Mouse (Mus musculus) lung, embryonic 14.5 days (tissue): Measurements from ENCODE around the gene Cdc42bpg. TPM values are rescaled to one million over a fixed set of nuclear protein-coding genes. Genes with fewer than 3 reads are reported as not detected.

ENCODE experiments used
- ATAC-seq: fragments of 200-750 bp; cut with Nextera tagmentation; 2 replicates; pipeline ENCODE4 v1.8.0; 2017; ENCODE audit warnings: mild to moderate bottlenecking, moderate TSS enrichment, moderate library complexity; ENCODE audit not compliant: insufficient read depth
- DNase-seq: peaks from one replicate; pipeline ENCODE4 v3.0.0-alpha.2; 2015
- H3K27ac ChIP-seq: fragments of 300-500 bp; sonication (generic); 2 replicates; pipeline ENCODE4 v1.5.1; 2014; ENCODE audit warnings: low read depth, mild to moderate bottlenecking, moderate library complexity
- H3K27me3 ChIP-seq: fragments of 300-500 bp; sonication (generic); 2 replicates; pipeline ENCODE4 v1.6.1; 2014; ENCODE audit warnings: low read length, control low read depth; ENCODE audit not compliant: insufficient read depth
- H3K36me3 ChIP-seq: fragments of 300-500 bp; sonication (generic); 2 replicates; pipeline ENCODE4 v1.6.1; 2014; ENCODE audit warnings: control low read depth; ENCODE audit not compliant: insufficient read depth
- H3K4me1 ChIP-seq: fragments of 300-500 bp; sonication (generic); 2 replicates; pipeline ENCODE4 v1.6.1; 2014; ENCODE audit warnings: antibody characterized with exemption, control low read depth; ENCODE audit not compliant: insufficient read depth
- H3K4me2 ChIP-seq: fragments of 300-500 bp; sonication (generic); 2 replicates; pipeline ENCODE4 v1.6.1; 2014; ENCODE audit warnings: mild to moderate bottlenecking
- H3K4me3 ChIP-seq: fragments of 300-500 bp; sonication (generic); 2 replicates; pipeline ENCODE4 v1.5.1; 2014; ENCODE audit warnings: low read depth, low read length
- H3K9ac ChIP-seq: fragments of 300-500 bp; sonication (generic); 2 replicates; pipeline ENCODE4 v1.6.1; 2014
- H3K9me3 ChIP-seq: fragments of 300-500 bp; sonication (generic); 2 replicates; pipeline ENCODE4 v1.6.1; 2016; ENCODE audit warnings: low read depth, low read length, control low read depth
- CTCF ChIP-seq: IDR thresholded peaks from 2 replicates; pipeline ENCODE4 v1.5.1; 2016; ENCODE audit warnings: antibody characterized with exemption, low read depth
- WGBS: fragments of 180-500 bp; shearing (Covaris S2); extraction: QIAGEN DNeasy Blood & Tissue Kit; methylation state at CpG from one replicate; pipeline ENCODE4 v1.1.7; 2014; 5-methylcytosine and 5-hydroxymethylcytosine counted together
- polyA plus RNA-seq: library from polyadenylated mRNA; unstranded; fragments of >200 nt; fragmentation: Nextera tagmentation; extraction: Ambion mirVana; gene quantifications from 2 replicates; pipeline ENCODE4 v1.2.1, GENCODE M21; 2014

Cdc42bpg gene
- polyA plus RNA-seq, 1 experiment from 2014 or later: 0.82 TPM

- peaks cover 65% of the 10 kb centered on the region for H3K36me3 ChIP-seq
- no peak overlapping the region for H3K27ac ChIP-seq
- H3K4me2 ChIP-seq: no peak overlapping the region
- DNase-seq (no peak), ATAC-seq (no peak)
- no peak overlapping the region for H3K9ac ChIP-seq
- H3K9me3 ChIP-seq: no peaks in the 10 kb centered on the region
- WGBS: 77% methylated on average over 14 of the region's 14 CpGs
- H3K4me1 ChIP-seq: peaks cover 12% of the 10 kb centered on the region; the same call in 1 of the 2 replicates
- no peaks in the 10 kb centered on the region for H3K27me3 ChIP-seq
- no peak for TF ChIP-seq CTCF
- H3K4me3 ChIP-seq: no peak overlapping the region
These were observed 24.9 kb upstream of the Cdc42bpg start for GRCm38 (mm10) chr19:6281122-6282020.

- Histone ChIP-seq H3K9ac (no peak overlapping the region), H3K4me1 (peaks cover 12% of the 10 kb centered on the region; the same call in 1 of the 2 replicates)
- ATAC-seq: no peak
These were observed 23.3 kb upstream of the Cdc42bpg start for GRCm38 (mm10) chr19:6283001-6283400.

GRCm38 (mm10) chr19:6284502-6284901 is 21.8 kb upstream of the Cdc42bpg start:
- Histone ChIP-seq H3K4me3 (no peak overlapping the region), H3K4me1 (peaks cover 4% of the 10 kb centered on the region; the same call in 1 of the 2 replicates), H3K27me3 (no peaks in the 10 kb centered on the region), H3K4me2 (no peak overlapping the region), H3K9me3 (no peaks in the 10 kb centered on the region), H3K36me3 (peaks cover 83% of the 10 kb centered on the region), H3K27ac (peak overlapping the region; percentile 58; the same call in 1 of the 2 replicates), H3K9ac (no peak overlapping the region)
- no peak for ATAC-seq
- no peak for TF ChIP-seq CTCF
- WGBS: 67% methylated on average over 12 of the region's 12 CpGs
- no peak for DNase-seq

More at GRCm38 (mm10) chr19:6283001-6283400, 23.3 kb upstream of the Cdc42bpg start:
- WGBS: 78% methylated on average over 5 of the region's 5 CpGs
- H3K27me3 ChIP-seq: no peaks in the 10 kb centered on the region
- H3K4me3 ChIP-seq: no peak overlapping the region
- no peak for TF ChIP-seq CTCF
- no peaks in the 10 kb centered on the region for H3K9me3 ChIP-seq
- no peak overlapping the region for H3K27ac ChIP-seq
- no peak overlapping the region for H3K4me2 ChIP-seq
- H3K36me3 ChIP-seq: peaks cover 77% of the 10 kb centered on the region
- DNase-seq: no peak

- no peak for TF ChIP-seq CTCF
- H3K9me3 ChIP-seq: no peaks in the 10 kb centered on the region
- no peak overlapping the region for H3K9ac ChIP-seq
- H3K4me2 ChIP-seq: 0 out of 2 replicates have a peak overlapping the region, but pooled peaks have one; percentile 7
- no peak overlapping the region for H3K4me3 ChIP-seq
- DNase-seq (no peak), ATAC-seq (no peak)
- no peak overlapping the region for H3K27ac ChIP-seq
- peaks cover 80% of the 10 kb centered on the region for H3K36me3 ChIP-seq
- no peaks in the 10 kb centered on the region for H3K27me3 ChIP-seq
- H3K4me1 ChIP-seq: peaks cover 4% of the 10 kb centered on the region; the same call in 1 of the 2 replicates
- WGBS: 57% methylated on average over 8 of the region's 8 CpGs
These were observed 21.0 kb upstream of the Cdc42bpg start for GRCm38 (mm10) chr19:6285226-6285625.

- Histone ChIP-seq H3K4me3 (no peak overlapping the region), H3K4me2 (0 out of 2 replicates have a peak overlapping the region, but pooled peaks have one; percentile 7), H3K9ac (no peak overlapping the region), H3K27me3 (no peaks in the 10 kb centered on the region), H3K9me3 (no peaks in the 10 kb centered on the region), H3K4me1 (peaks cover 4% of the 10 kb centered on the region; the same call in 1 of the 2 replicates), H3K36me3 (peaks cover 74% of the 10 kb centered on the region), H3K27ac (peak overlapping the region; percentile 58)
- WGBS: 45% methylated on average over 7 of the region's 7 CpGs
- ATAC-seq (no peak), DNase-seq (peak; percentile 45)
- no peak for TF ChIP-seq CTCF
These were observed 20.4 kb upstream of the Cdc42bpg start for GRCm38 (mm10) chr19:6285632-6286433.

GRCm38 (mm10) chr19:6286434-6287401 is 19.5 kb upstream of the Cdc42bpg start:
- H3K9ac ChIP-seq: no peak overlapping the region
- H3K4me2 ChIP-seq: no peak overlapping the region
- ATAC-seq (no peak), DNase-seq (no peak)
- peaks cover 69% of the 10 kb centered on the region for H3K36me3 ChIP-seq
- WGBS: 79% methylated on average over 19 of the region's 19 CpGs
- no peaks in the 10 kb centered on the region for H3K27me3 ChIP-seq
- peak overlapping the region; percentile 58 for H3K27ac ChIP-seq
- peaks cover 4% of the 10 kb centered on the region; the same call in 1 of the 2 replicates for H3K4me1 ChIP-seq
- no peak overlapping the region for H3K4me3 ChIP-seq
- no peaks in the 10 kb centered on the region for H3K9me3 ChIP-seq
- no peak for TF ChIP-seq CTCF
